ENCODE assay signal across 15 mouse cellular contexts in genomic region chr14:73543781-73544180, GRCm38 (mm10).
"Had no signal": no experiment of that assay in that cellular context is flagged by ENCODE, and none has a peak within 500 bp of the region (broad histone marks: within the 10 kb centered on the region; RNA-seq: fewer than 3 reads in every experiment).

No protein-coding gene starts in this region.

- ATAC-seq: intestine, postnatal 0 days had no signal

- H3K36me3 ChIP-seq: liver, embryonic 13.5 days; stomach, embryonic 15.5 days had no signal

- H3K9ac ChIP-seq: liver, embryonic 13.5 days; stomach, embryonic 15.5 days had no signal

- DNase-seq: kidney, adult 2 months; kidney, postnatal 25 days; layer of hippocampus, adult 9-11 months; layer of hippocampus, postnatal 36 days; liver, embryonic 13.5 days; lung, adult 2 months; lung, postnatal 14 days; lung, postnatal 4 days; midbrain, embryonic 14.5 days had no signal

- H3K9me3 ChIP-seq: liver, embryonic 13.5 days; stomach, embryonic 15.5 days had no signal

- H3K4me1 ChIP-seq: liver, embryonic 13.5 days; stomach, embryonic 15.5 days had no signal

- H3K4me3 ChIP-seq: layer of hippocampus, adult 2 months; left cerebral cortex, adult 2 months; liver, embryonic 13.5 days; stomach, embryonic 15.5 days had no signal

- H3K4me2 ChIP-seq: liver, embryonic 13.5 days; midbrain, embryonic 11.5 days; stomach, embryonic 15.5 days had no signal

- H3K27me3 ChIP-seq: liver, embryonic 13.5 days; stomach, embryonic 15.5 days had no signal

- H3K27ac ChIP-seq: kidney, postnatal 0 days; layer of hippocampus, adult 2 months; left cerebral cortex, adult 2 months; liver, embryonic 13.5 days; stomach, embryonic 15.5 days had no signal
